Mouse (Mus musculus) thymus, adult 2 months (tissue): ENCODE results near the gene Mcu.

ENCODE experiments used
- CTCF ChIP-seq: fragments of 200-500 bp; IDR thresholded peaks from 2 replicates; pipeline ENCODE4 v1.5.1; 2012; ENCODE audit warnings: mild to moderate bottlenecking, control low read depth, low read length, moderate library complexity, borderline replicate concordance; ENCODE audit not compliant: control insufficient read depth, poor library complexity, insufficient read depth; ENCODE audit errors: extremely low read depth
- POLR2A ChIP-seq: fragments of 200-500 bp; IDR thresholded peaks from 2 replicates; pipeline ENCODE4 v1.6.1; 2012; ENCODE audit warnings: mild to moderate bottlenecking, low read length, control low read depth, moderate library complexity; ENCODE audit not compliant: control insufficient read depth, poor library complexity, insufficient read depth; ENCODE audit errors: extremely low read depth

GRCm38 (mm10) chr10:59580593-59581149, 35.8 kb downstream of the Mcu start:
- no peak for TF ChIP-seq POLR2A
- no peak for TF ChIP-seq CTCF
